Mouse (Mus musculus) small intestine, adult 2 months (tissue): Measurements from ENCODE around the gene Rps18.

Source experiments
- CTCF ChIP-seq: fragments of 200-500 bp; IDR thresholded peaks from 2 replicates; pipeline ENCODE4 v1.5.1; 2012; ENCODE audit warnings: low read depth, mild to moderate bottlenecking, control low read depth, inconsistent platforms, low read length, moderate library complexity, mixed read lengths; ENCODE audit not compliant: insufficient replicate concordance, insufficient read length; ENCODE audit errors: extremely low read depth
- POLR2A ChIP-seq: fragments of 200-500 bp; IDR thresholded peaks from 2 replicates; pipeline ENCODE4 v1.6.1; 2012; ENCODE audit warnings: low read depth, mild to moderate bottlenecking, control low read depth, inconsistent platforms, low read length, moderate library complexity

DNA sequence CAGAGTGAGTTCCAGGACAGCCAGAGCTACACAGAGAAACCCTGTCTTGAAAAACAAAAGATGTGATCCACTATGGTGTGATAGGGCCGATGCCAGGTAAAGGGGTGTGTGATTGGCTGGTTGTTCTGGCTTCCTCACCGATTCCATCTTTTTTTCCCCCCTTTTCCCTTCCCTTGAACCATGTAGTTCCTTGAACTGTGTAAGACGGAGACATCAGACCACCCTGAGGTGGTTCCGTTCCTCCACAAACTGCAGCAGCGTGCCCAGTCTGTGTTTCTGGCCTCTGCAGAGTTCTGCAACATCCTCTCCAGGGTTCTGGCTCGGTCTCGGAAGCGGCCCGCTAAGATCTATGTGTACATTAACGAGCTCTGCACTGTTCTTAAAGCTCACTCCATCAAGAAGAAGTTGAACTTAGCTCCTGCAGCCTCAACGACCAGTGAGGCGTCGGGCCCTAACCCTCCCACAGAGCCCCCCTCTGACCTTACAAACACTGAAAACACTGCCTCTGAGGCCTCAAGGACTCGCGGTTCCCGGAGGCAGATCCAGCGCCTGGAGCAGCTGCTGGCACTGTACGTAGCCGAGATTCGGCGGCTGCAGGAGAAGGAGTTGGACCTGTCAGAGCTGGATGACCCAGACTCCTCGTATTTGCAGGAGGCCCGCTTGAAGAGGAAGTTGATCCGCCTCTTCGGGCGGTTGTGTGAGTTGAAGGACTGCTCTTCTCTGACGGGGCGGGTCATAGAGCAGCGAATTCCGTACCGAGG is 44.6 kb downstream of the Rps18 start:
- TF ChIP-seq CTCF (peak; percentile 14; the same call in 1 of the 2 replicates), POLR2A (no peak)
